Mouse (Mus musculus) midbrain, postnatal 0 days (tissue): Measurements from ENCODE around the gene Ipcef1. TPM values are rescaled to one million over a fixed set of nuclear protein-coding genes. Genes with fewer than 3 reads are reported as not detected.
A peak's percentile ranks its signal among the peaks of the same experiment; 100 is the strongest.

ENCODE experiments used
- ATAC-seq: fragments of 200-750 bp; cut with Nextera tagmentation; 2 replicates; pipeline ENCODE4 v1.8.0; 2017; ENCODE audit warnings: moderate number of reproducible peaks, mild to moderate bottlenecking, moderate TSS enrichment, moderate library complexity; ENCODE audit not compliant: low FRiP score
- DNase-seq: peaks from one replicate; pipeline ENCODE4 v3.0.0-alpha.2; 2015; ENCODE audit warnings: low spot score
- H3K27ac ChIP-seq: fragments of 300-500 bp; sonication (generic); 2 replicates; pipeline ENCODE4 v1.5.1; 2014; ENCODE audit warnings: low read depth, mild to moderate bottlenecking, low read length, mixed read lengths
- H3K27me3 ChIP-seq: fragments of 300-500 bp; sonication (generic); 2 replicates; pipeline ENCODE4 v1.6.1; 2014; ENCODE audit warnings: low read length, control low read depth, mixed read lengths; ENCODE audit not compliant: insufficient read depth
- H3K36me3 ChIP-seq: fragments of 300-500 bp; sonication (generic); 2 replicates; pipeline ENCODE4 v1.6.1; 2014; ENCODE audit warnings: low read length, control low read depth, mixed read lengths; ENCODE audit not compliant: insufficient read depth
- H3K4me1 ChIP-seq: fragments of 300-500 bp; sonication (generic); 2 replicates; pipeline ENCODE4 v1.6.1; 2014; ENCODE audit warnings: mild to moderate bottlenecking, control low read depth, antibody characterized with exemption, low read length, mixed read lengths; ENCODE audit not compliant: insufficient read depth
- H3K4me2 ChIP-seq: fragments of 300-500 bp; sonication (generic); 2 replicates; pipeline ENCODE4 v1.6.1; 2014; ENCODE audit warnings: low read depth, mild to moderate bottlenecking, low read length, mixed read lengths; ENCODE audit not compliant: poor library complexity, severe bottlenecking
- H3K4me3 ChIP-seq: fragments of 300-500 bp; sonication (generic); 2 replicates; pipeline ENCODE4 v1.5.1; 2014; ENCODE audit warnings: low read depth, mild to moderate bottlenecking, low read length, moderate library complexity
- H3K9ac ChIP-seq: fragments of 300-500 bp; sonication (generic); replicated peaks from 2 replicates; pipeline ENCODE4 v1.6.1; 2014; ENCODE audit warnings: mild to moderate bottlenecking, low read length, moderate library complexity, mixed read lengths; ENCODE audit not compliant: poor library complexity, severe bottlenecking
- H3K9me3 ChIP-seq: fragments of 300-500 bp; sonication (generic); 2 replicates; pipeline ENCODE4 v1.6.1; 2016; ENCODE audit warnings: low read length, control low read depth
- CTCF ChIP-seq: IDR thresholded peaks from 2 replicates; pipeline ENCODE4 v1.5.1; 2016; ENCODE audit warnings: antibody characterized with exemption, mild to moderate bottlenecking
- WGBS: fragments of 180-500 bp; shearing (Covaris S2); extraction: QIAGEN DNeasy Blood & Tissue Kit; methylation state at CpG from one replicate; pipeline ENCODE4 v1.1.7; 2014; 5-methylcytosine and 5-hydroxymethylcytosine counted together
- polyA plus RNA-seq: library from polyadenylated mRNA; unstranded; fragments of >200 nt; fragmentation: Nextera tagmentation; extraction: Ambion mirVana; gene quantifications from 2 replicates; pipeline ENCODE4 v1.2.1, GENCODE M21; 2015
- total RNA-seq: library from RNA; depleted of rRNA; stranded (reverse); fragments of >200 nt; gene quantifications from 2 replicates; pipeline ENCODE4 v1.2.3, GENCODE M21; 2014

Ipcef1 gene
- total and polyA plus RNA-seq, 2 experiments from 2014 or later = 1.8 to 6.1 TPM

DNA sequence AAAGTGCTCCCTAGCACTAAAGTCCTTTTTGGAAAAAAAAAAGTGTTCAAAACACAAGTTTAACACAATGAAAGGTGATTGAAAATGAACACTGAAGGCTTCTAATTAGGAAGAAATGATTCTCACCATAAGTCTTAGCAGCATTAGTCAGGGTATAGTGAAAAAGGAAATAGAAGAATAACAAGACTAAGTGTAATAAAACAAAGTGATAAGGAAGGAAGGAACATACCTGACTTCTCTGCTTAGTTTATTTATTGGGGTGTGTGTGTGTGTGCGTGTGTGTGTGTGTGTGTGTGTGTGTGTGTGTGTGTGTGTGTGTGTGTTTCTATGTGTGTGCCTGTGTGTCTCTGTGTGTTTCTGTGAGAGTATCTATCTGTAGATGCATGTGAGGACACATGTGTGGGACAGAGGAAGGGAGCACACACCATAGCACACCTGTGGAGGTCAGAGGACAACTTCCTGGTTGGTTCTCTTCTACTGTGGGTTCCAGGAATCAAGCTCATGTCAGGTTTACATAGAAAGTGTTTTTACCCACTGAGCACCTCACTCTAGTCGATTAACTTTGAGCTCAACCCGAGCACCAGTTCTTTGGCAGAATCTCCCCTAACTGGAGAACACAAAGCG is 124.6 kb downstream of the Ipcef1 start:
- no peaks in the 10 kb centered on the region for H3K36me3 ChIP-seq
- DNase-seq (no peak), ATAC-seq (no peak)
- no peaks in the 10 kb centered on the region for H3K9me3 ChIP-seq
- no peak overlapping the region for H3K4me3 ChIP-seq
- no peak overlapping the region for H3K4me2 ChIP-seq
- H3K27me3 ChIP-seq = no peaks in the 10 kb centered on the region
- no peak overlapping the region for H3K9ac ChIP-seq
- TF ChIP-seq CTCF = no peak
- no peaks in the 10 kb centered on the region for H3K4me1 ChIP-seq
- WGBS = 84% methylated on average over 4 of the region's 4 CpGs
- H3K27ac ChIP-seq = no peak overlapping the region

DNA sequence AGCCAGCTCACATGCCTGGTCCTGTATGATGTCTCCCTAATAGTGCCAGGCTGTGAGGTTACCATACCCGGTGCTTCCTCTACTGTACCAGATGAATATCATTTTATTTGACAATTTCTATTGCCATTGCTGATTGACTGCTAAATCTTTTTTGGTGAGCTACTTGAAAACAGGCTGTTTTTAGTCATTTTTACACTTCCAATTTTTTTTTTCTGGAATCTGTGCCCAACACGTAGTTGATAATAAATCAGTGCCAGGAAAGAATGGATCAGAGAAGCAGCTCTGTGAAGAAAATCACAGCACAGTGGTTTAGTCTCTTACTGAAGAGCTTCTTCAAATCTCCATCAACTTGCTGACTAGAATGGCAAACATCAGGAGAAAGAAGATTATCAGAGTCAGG is 125.6 kb downstream of the Ipcef1 start:
- no peak for ATAC-seq
- Histone ChIP-seq H3K36me3 (no peaks in the 10 kb centered on the region), H3K27ac (no peak overlapping the region), H3K9ac (no peak overlapping the region), H3K4me1 (no peaks in the 10 kb centered on the region), H3K27me3 (no peaks in the 10 kb centered on the region), H3K4me3 (no peak overlapping the region), H3K9me3 (no peaks in the 10 kb centered on the region), H3K4me2 (no peak overlapping the region)
- 87% methylated on average over 2 of the region's 2 CpGs for WGBS
- no peak for TF ChIP-seq CTCF
- no peak for DNase-seq

DNA sequence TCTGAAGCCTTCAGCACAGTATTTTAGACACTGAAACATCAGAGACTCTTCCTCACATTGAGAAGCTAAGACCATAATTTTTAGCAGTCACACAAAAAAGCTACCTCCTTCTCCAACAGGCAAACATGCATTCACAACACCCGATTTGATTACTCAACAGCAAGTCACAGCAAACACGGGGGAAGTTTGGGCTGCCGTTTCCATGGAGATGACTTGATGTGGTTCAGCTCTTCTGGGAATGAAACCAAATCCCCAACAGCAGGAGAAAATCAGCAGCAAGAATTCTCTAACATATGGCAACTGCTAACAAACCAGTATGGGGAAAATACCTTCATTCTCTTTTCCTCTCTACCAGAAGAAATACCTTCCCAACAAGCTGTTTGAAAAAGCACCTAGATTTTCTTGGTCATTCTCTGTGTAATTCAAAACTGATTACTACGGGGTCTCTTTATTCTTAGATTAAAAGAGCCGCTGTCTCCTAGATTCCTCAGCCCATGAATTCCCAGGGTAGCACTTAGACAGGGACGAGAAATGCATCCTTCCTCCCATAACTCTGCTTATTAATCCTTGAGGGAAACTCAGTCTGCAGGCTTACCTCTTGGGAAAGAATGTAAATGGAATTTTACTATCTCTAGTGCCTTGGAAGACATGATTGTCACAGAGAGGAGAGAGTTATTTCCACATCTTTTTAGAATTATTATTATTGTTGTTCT is 135.6 kb downstream of the Ipcef1 start:
- Histone ChIP-seq H3K27me3 (no peaks in the 10 kb centered on the region), H3K36me3 (no peaks in the 10 kb centered on the region), H3K4me1 (no peaks in the 10 kb centered on the region), H3K9ac (no peak overlapping the region), H3K9me3 (no peaks in the 10 kb centered on the region), H3K27ac (peak overlapping the region; percentile 65), H3K4me2 (peak overlapping the region; percentile 4; the same call in 1 of the 2 replicates), H3K4me3 (no peak overlapping the region)
- 4% methylated on average over 6 of the region's 6 CpGs for WGBS
- DNase-seq (peak; percentile 90), ATAC-seq (peak; percentile 63; the same call in 1 of the 2 replicates)
- no peak for TF ChIP-seq CTCF

DNA sequence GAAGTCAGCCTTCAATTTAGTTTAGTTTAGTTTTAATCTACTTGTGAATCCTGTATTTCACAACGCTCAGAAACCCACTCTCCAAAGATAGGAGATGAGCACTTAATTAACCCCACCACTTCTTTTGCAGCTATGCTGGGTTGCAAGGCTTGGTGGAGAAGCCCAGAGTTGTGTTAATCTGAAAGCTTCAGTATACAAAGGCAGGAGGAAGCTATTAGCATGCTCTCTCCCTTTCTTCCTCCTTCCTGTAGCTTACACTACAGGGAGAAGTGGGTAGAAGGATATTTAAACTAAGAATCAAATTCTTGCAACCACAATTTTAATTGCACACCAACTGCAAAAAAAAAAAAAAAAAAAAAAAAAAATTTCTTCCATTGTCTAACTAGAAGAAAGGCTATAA is 136.3 kb downstream of the Ipcef1 start:
- Histone ChIP-seq H3K4me1 (no peaks in the 10 kb centered on the region), H3K9ac (no peak overlapping the region), H3K27me3 (no peaks in the 10 kb centered on the region), H3K9me3 (no peaks in the 10 kb centered on the region), H3K4me3 (no peak overlapping the region), H3K27ac (peak overlapping the region; percentile 65), H3K4me2 (no peak overlapping the region), H3K36me3 (no peaks in the 10 kb centered on the region)
- WGBS = 14% methylated on average over 1 of the region's 1 CpGs
- no peak for TF ChIP-seq CTCF
- DNase-seq (no peak), ATAC-seq (no peak)

DNA sequence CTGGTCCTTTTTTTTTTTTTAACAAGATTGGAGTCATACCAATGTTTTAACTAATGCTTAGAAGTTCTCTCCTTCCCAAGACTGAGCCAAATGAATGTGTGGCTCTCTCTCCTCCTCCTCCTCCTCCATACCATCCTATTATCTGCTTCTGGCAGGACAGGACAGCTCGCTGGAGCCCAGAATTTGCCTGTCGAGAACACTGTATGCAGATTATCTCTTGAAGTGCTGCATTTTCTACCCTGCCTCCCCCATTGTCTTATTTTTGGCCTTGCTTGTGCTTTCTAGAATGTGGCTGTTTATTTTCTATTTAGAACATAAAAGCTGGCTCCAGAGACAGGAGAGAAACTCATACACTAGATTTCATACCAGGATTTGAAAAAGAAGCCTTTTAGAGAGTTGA is 142.5 kb downstream of the Ipcef1 start:
- H3K4me2 ChIP-seq = no peak overlapping the region
- no peak overlapping the region for H3K9ac ChIP-seq
- H3K9me3 ChIP-seq = no peaks in the 10 kb centered on the region
- WGBS = 71% methylated on average over 2 of the region's 2 CpGs
- no peak for ATAC-seq
- no peak overlapping the region for H3K27ac ChIP-seq
- no peak for DNase-seq
- TF ChIP-seq CTCF = no peak
- no peaks in the 10 kb centered on the region for H3K4me1 ChIP-seq
- no peak overlapping the region for H3K4me3 ChIP-seq
- H3K27me3 ChIP-seq = no peaks in the 10 kb centered on the region
- no peaks in the 10 kb centered on the region for H3K36me3 ChIP-seq

DNA sequence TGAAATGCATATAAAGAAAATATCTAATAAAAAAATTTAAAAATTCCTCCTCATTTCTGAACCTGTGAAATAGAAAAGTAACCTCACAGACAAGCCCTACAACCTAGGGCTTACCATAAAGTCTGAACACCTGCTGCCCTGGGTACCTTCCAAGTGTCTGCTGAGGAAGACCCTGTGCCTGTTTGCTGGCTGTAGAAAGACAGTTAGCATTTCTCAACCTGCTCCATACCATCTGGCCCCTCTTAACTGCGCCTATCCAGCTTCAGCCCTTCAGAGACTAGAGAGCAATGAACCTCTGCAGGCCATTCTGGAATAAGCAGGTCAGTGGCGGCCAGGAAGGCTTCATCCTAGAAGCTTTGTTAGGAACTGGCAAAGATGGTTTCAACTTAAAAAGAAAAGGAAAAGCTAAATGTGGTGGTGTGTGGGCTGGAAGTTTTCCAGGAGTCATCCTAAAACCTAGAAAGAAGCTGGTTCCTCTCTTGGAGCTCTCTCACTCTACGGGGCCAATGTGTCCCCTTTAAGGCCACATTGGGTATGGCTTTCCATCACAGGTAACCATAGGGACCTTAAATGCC is 150.4 kb downstream of the Ipcef1 start:
- no peak for TF ChIP-seq CTCF
- no peak; the same call in 1 of the 2 replicates for ATAC-seq
- Histone ChIP-seq H3K27me3 (no peaks in the 10 kb centered on the region), H3K4me3 (no peak overlapping the region), H3K9ac (no peak overlapping the region), H3K4me1 (no peaks in the 10 kb centered on the region), H3K27ac (no peak overlapping the region), H3K4me2 (no peak overlapping the region), H3K9me3 (no peaks in the 10 kb centered on the region), H3K36me3 (no peaks in the 10 kb centered on the region)
- 87% methylated on average over 3 of the region's 3 CpGs for WGBS
- DNase-seq = peak; percentile 48
